ENCODE assay signal across 18 mouse cellular contexts in genomic region chr17:88317311-88317710, GRCm38 (mm10).
DNase-seq lines count a peak whose midpoint lies in the region; ATAC-seq and TF ChIP-seq lines count a peak whose summit lies in the region.
"Had no signal": no experiment of that assay in that cellular context is flagged by ENCODE, and none has a peak within 500 bp of the region (broad histone marks: within the 10 kb centered on the region; RNA-seq: fewer than 3 reads in every experiment).

No protein-coding gene starts in this region.

- H3K9me3 ChIP-seq in forebrain, embryonic 15.5 days = no peaks in the 10 kb centered on the region
- H3K9me3 ChIP-seq: embryonic facial prominence, embryonic 12.5 days; heart, embryonic 10.5 days had no signal

- no peaks in the 10 kb centered on the region for H3K36me3 ChIP-seq in forebrain, embryonic 15.5 days
- H3K36me3 ChIP-seq: embryonic facial prominence, embryonic 12.5 days; heart, embryonic 10.5 days had no signal

- DNase-seq in heart, adult 11 months = peak; percentile 62
- no peak for DNase-seq in heart, postnatal 10 days
- DNase-seq in layer of hippocampus, adult 2 months (ENCODE audit: low spot score in 2 of 2) = no peak
- DNase-seq in layer of hippocampus, postnatal 36 days = no peak
- DNase-seq in brain, adult 2 months (ENCODE audit: low read depth, low spot score) = peak; percentile 25
- no peak for DNase-seq in embryo, embryonic 10.5 days (ENCODE audit: low spot score)
- DNase-seq: adrenal gland, adult 8-10 months; adrenal gland, postnatal 36 days; cerebellum, adult 11 months; cerebellum, adult 8-10 months; gastrocnemius, postnatal 36 days; heart, adult 18-20 months; heart, postnatal 14 days; kidney, adult 2 months had no signal

- no peak overlapping the region for H3K9ac ChIP-seq in forebrain, embryonic 15.5 days (replicated peaks)
- H3K9ac ChIP-seq: embryonic facial prominence, embryonic 12.5 days had no signal

- no peaks in the 10 kb centered on the region for H3K27me3 ChIP-seq in forebrain, embryonic 15.5 days
- H3K27me3 ChIP-seq: embryonic facial prominence, embryonic 12.5 days had no signal

- intact Hi-C loops in heart, postnatal 10 days (cut with DNase I) = no loop called here

- 71% methylated on average over 5 of the region's 5 CpGs for WGBS in forebrain, embryonic 15.5 days

- ATAC-seq in forebrain, embryonic 15.5 days (replicated peaks) = no peak
- ATAC-seq: intestine, embryonic 16.5 days had no signal

- TF ChIP-seq CTCF in layer of hippocampus, adult 2 months (conservative IDR thresholded peaks at IDR 0.05) = no peak

- H3K4me2 ChIP-seq in forebrain, embryonic 15.5 days (replicated peaks) = no peak overlapping the region
- H3K4me2 ChIP-seq: embryonic facial prominence, embryonic 12.5 days had no signal

- H3K4me3 ChIP-seq in layer of hippocampus, adult 2 months = no peak overlapping the region
- H3K4me3 ChIP-seq in forebrain, embryonic 15.5 days = no peak overlapping the region
- H3K4me3 ChIP-seq: embryonic facial prominence, embryonic 12.5 days; heart, embryonic 10.5 days had no signal

- H3K4me1 ChIP-seq in forebrain, embryonic 15.5 days = peaks cover 15% of the 10 kb centered on the region
- H3K4me1 ChIP-seq: embryonic facial prominence, embryonic 12.5 days had no signal

- H3K27ac ChIP-seq in layer of hippocampus, adult 2 months = peak overlapping the region; percentile 23; the same call in 1 of the 2 replicates
- peak overlapping the region; percentile 80 for H3K27ac ChIP-seq in forebrain, embryonic 15.5 days (replicated peaks)
- H3K27ac ChIP-seq: embryonic facial prominence, embryonic 12.5 days; heart, embryonic 10.5 days had no signal

Comparison
In these comparisons a context has a peak if more than half of its experiments do, and no peak if none do; other contexts are left out.
1. DNase-seq: peak in heart, adult 11 months (single experiment) and brain, adult 2 months (single experiment); none in heart, postnatal 10 days (0 of 2), layer of hippocampus, adult 2 months (0 of 2), layer of hippocampus, postnatal 36 days (0 of 2) and embryo, embryonic 10.5 days (single experiment).